In the genomic region with DNA sequence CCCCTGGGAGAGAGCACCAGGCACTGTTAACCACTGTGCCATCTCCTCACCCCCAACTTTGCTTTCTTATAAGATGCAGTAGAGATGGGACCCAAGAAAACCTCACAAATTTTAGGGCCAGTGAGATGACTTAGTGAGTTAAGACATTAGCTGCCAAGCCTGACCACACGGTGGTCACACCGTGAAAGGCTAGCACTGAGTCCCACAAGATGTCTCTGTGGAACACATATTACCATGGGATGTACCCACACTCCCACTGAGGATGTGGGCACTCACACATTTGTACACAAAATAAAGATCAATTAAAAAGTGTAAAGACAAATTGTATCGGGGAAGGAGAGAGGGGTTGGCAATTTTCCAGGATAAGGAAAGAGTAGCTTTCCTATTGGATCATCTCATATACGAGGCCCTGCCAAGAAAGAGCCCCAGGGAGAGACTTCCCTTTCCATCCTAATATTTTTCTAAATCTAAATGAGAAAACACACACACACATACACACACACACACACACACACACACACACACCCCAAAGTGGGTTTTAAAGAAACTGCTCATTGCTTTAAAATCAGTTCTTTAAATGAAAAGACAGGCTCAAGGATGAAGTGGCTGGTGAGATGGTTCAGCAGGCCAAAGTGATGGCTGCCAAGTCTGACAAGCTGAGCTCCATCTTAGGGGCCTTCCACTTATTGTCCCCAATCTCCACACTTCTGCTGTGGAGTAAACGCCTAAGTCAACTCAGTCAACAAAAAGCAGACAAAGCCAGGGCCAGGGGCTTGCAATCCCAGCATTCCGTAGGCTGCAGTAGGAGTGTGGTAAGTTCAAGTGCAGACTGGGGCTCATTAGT, we compare ENCODE assay signal across 22 mouse cellular contexts.
"Had no signal": no experiment of that assay in that cellular context is flagged by ENCODE, and none has a peak within 500 bp of the region (broad histone marks: within the 10 kb centered on the region; RNA-seq: fewer than 3 reads in every experiment).

No protein-coding gene starts in this region.

- DNase-seq: kidney, adult 18-20 months; kidney, adult 9 months; kidney, postnatal 14 days; kidney, postnatal 4 days; left cerebral cortex, postnatal 4 days; liver, embryonic 13.5 days; retina, postnatal 1 day; right cerebral cortex, postnatal 25 days; spleen, adult 18-20 months; thymus, adult 2 months; thymus, postnatal 14 days; thymus, postnatal 4 days had no signal

- H3K27ac ChIP-seq: limb, embryonic 13.5 days; liver, embryonic 13.5 days; midbrain, embryonic 10.5 days; midbrain, embryonic 13.5 days; neural tube, embryonic 13.5 days; stomach, embryonic 15.5 days had no signal

- H3K4me2 ChIP-seq: limb, embryonic 13.5 days; liver, embryonic 13.5 days; midbrain, embryonic 13.5 days; neural tube, embryonic 13.5 days; stomach, embryonic 15.5 days had no signal

- H3K4me3 ChIP-seq: limb, embryonic 13.5 days; liver, embryonic 13.5 days; megakaryocyte, embryonic 14.5 days; midbrain, embryonic 10.5 days; midbrain, embryonic 13.5 days; myocyte; neural tube, embryonic 13.5 days; stomach, embryonic 15.5 days had no signal

- H3K9ac ChIP-seq: limb, embryonic 13.5 days; liver, embryonic 13.5 days; midbrain, embryonic 13.5 days; neural tube, embryonic 13.5 days; stomach, embryonic 15.5 days had no signal

- ATAC-seq: inflammation-experienced regulatory T-cells, adult 6 months; intestine, embryonic 16.5 days; midbrain, embryonic 13.5 days; midbrain, embryonic 16.5 days had no signal

- H3K36me3 ChIP-seq: limb, embryonic 13.5 days; liver, embryonic 13.5 days; midbrain, embryonic 10.5 days; midbrain, embryonic 13.5 days; neural tube, embryonic 13.5 days; stomach, embryonic 15.5 days had no signal

- H3K27me3 ChIP-seq: limb, embryonic 13.5 days; liver, embryonic 13.5 days; midbrain, embryonic 13.5 days; neural tube, embryonic 13.5 days; stomach, embryonic 15.5 days had no signal

- H3K4me1 ChIP-seq: limb, embryonic 13.5 days; midbrain, embryonic 10.5 days; midbrain, embryonic 13.5 days; neural tube, embryonic 13.5 days; stomach, embryonic 15.5 days had no signal

- H3K9me3 ChIP-seq: limb, embryonic 13.5 days; liver, embryonic 13.5 days; megakaryocyte, embryonic 14.5 days; midbrain, embryonic 10.5 days; midbrain, embryonic 13.5 days; neural tube, embryonic 13.5 days; stomach, embryonic 15.5 days had no signal
